Mouse (Mus musculus) left cerebral cortex, postnatal 14 days (tissue): ENCODE data around the gene Lrrc74b. TPM values are rescaled to one million over a fixed set of nuclear protein-coding genes. Genes with fewer than 3 reads are reported as not detected.

ENCODE experiments used
- DNase-seq, 2 experiments: peaks; one replicate each; pipeline ENCODE4 v3.0.0; 2021 to 2022; ENCODE audit warnings: low spot score in 2 of 2, mixed read lengths in 1 of 2
- intact Hi-C: fragments of 180-260 bp; cut with DNase I; formaldehyde crosslinking; loops from one replicate; pipeline ENCODE4 v1.15.1; 2025
- long read RNA-seq, 2 experiments: library from polyadenylated mRNA; stranded (forward); transcript quantifications; one replicate each; pipeline ENCODE4 v2.0.0; 2021
- total RNA-seq, 2 experiments: library from RNA; stranded (reverse); gene quantifications; 2 replicates each; pipeline ENCODE4 v1.2.3; 2021

Gene Lrrc74b
- under 1 TPM; 0.29 to 0.42 TPM for total RNA-seq
- long read RNA-seq, experiment 1, result 0 reads
- long read RNA-seq, experiment 2, result 0 reads

DNA sequence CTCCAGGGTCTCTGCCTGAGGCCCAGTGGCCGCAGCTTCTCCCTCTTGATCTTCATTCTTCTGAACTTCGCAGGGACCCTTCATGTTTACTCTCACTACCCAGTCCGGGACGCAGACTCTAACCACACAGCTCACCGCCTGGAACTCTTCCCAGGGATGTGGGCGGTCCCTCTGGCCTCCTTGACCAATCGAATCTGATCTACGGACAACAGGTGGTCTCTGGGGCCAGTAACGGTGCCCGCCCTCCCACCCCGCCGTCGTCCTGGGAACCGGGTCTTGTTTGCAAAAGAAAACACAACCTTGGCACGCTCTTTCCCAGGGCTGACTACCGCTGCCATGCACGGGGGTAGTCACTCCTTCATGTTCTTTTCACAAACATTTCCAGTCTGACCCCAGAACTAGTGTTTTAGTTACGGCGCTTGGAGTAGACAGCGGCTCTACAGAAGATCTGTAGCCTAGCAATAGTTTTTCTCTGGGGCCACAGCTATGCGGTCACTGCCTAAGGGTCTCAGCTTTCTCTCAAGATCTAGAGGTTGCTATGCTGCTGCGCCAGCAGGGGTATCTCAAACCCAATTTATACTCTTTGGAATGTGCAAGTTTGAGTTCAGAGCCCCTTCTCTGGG, at the start of gene Lrrc74b:
Lrrc74b (minus strand) TSS at position 120 of the 623 bp plus-strand sequence.
- intact Hi-C loops, result no loop called here
- peak in 1 of 2 experiments; percentile 80 for DNase-seq

DNA sequence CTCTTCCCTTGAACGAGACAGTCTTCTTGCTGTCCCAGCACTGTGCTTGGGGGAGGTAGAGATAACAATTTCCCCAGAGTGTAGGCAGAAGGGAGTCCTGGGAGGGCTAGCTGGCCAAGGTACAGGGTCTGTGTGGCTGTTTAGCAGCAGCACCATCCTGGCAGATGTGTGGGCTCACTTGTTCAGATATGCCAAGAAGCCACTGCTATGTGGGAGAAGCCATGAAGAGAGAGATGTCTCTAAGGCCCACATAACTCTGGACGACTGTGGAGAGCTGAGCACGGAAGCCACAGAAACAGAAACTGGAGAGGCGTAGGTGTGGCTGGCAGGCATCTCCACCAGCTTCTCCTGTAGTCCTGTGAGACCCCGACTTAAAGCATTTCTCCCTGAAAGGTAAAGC, 44.6 kb upstream of the Lrrc74b start:
- intact Hi-C loops, result no loop called here
- DNase-seq, result no peak

DNA sequence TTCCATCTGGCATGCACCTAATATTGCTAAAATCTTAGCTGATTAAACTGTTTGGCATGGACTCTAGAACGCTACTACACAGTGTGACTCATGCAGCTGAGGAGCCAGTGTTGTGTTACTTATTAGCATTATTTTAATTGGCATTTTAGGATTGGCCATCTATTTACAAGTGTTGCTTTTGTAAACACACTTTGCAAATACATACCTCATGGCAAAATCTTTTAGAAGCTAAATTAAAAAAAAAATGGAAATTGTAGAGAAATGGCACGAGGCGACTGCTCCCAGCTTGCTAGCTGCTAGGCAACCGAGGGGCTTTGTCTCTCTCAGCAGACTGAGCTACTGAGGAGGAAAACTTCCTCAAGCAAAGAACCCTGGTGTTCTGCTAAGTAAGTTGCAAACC, 43.9 kb upstream of the Lrrc74b start:
- intact Hi-C loops, result no loop called here
- no peak for DNase-seq

DNA sequence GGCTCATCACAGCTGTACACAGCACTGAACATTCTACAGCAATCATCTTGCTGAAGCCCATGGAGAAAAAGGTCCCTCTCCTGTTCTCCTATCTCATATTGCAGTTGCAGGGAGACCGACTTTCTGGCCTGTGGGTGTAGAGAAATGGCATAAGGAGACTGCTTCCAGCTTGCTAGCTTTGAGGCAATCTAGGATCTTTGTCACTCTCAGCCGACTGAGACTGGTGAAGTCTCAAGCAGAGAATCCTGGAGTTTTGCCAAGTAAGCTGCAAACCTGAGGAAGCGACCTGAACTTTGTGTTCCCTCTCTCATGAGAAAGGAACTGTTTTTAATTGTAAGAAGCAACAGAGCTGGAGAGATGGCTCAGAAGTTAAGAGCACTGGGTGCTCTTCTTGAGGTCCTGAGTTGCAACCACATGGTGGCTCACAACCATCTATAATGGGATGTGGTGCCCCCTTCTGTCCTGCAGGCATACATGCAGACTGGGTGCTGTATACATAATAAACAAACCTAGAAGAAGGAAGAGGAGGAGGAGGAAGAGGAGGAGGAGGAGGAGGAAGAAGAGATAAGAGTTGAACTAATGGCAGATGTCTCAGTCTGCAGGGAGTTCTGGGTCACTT, 40.0 kb upstream of the Lrrc74b start:
- intact Hi-C loops, result no loop called here
- DNase-seq, result no peak

DNA sequence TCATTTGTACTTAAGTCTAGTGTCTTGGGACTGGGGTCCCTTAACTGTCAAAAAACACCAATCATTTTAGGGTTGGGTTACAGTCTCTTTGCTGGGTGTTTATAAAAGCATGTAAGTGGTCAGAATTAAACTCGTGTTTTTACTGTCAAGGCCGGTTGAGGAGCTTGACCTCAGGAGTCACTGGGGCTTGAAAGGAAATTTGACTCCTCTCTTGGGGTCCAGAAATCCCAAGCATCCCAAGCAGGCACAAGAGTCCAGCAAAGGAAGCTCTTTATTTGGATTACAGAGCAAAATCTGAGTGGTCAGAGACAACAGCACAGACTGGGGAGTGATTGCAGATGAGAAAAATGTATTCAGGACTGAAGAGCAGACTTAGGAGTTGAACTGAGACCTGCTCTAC, 29.7 kb upstream of the Lrrc74b start:
- intact Hi-C loops, result no loop called here
- DNase-seq, result no peak

DNA sequence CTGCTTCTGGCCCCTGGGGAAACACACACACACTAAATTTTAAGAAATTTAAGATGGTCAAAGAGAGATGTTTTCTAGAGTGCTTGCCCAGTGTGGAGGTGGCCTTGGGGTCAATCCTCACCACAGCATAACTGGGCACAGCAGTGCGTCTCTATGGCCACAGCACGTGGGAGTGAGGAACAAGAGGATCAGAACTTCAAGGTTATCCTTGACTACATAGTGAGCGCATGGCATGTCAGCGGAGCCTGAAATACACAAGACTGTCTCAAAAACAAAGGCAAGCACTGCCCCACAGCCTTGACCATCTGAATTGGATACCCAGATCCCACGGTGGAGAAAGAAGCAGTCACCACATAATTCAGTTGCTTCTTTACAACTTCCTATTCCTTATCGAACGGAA, 23.5 kb upstream of the Lrrc74b start:
- intact Hi-C loops, result no loop called here

DNA sequence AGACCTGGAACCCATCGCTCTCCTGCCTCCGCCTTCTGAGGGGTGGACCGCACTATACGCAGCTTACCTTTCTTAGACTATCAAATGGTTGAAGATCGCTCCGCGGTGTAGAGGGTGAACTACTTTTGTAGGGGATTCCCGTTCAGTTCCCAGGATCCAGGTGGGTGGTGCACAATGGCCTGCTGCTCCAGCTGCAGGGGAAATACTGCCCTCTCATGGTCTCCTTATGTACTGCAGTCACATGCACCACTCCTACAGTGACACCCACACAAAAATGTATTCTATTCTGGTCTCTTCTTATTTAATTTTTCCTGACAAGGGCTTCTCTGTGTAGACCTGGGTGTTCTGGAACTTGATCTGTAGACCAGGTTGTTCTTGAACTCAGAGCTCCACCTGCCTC, 22.0 kb upstream of the Lrrc74b start, which contains the start of gene Slc7a4:
Slc7a4 (minus strand) TSS at position 151 of the 400 bp plus-strand sequence.
- no peak for DNase-seq
- intact Hi-C loops, result no loop called here

More for the DNA sequence above, 23.5 kb upstream of the Lrrc74b start:
- no peak for DNase-seq

DNA sequence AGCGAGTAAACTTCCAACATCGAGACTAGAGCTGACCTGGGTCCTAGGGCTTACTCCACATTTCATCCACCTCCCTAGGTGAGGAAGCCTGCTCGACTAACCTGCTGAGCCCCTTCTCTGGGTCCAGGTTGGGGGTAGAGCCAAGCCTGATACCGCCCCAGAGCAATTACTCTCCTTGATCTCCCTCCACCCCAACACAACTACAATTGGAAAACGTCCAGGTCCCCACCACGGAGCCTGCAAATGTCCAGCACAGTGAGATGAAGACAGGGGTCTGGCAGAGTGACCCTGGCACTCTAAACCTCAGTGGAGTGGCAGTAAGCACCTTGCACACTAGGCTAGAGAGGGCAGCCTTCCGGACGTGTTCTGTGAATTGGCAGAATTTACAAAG, 15.8 kb upstream of the Lrrc74b start:
- intact Hi-C loops, result no loop called here

DNA sequence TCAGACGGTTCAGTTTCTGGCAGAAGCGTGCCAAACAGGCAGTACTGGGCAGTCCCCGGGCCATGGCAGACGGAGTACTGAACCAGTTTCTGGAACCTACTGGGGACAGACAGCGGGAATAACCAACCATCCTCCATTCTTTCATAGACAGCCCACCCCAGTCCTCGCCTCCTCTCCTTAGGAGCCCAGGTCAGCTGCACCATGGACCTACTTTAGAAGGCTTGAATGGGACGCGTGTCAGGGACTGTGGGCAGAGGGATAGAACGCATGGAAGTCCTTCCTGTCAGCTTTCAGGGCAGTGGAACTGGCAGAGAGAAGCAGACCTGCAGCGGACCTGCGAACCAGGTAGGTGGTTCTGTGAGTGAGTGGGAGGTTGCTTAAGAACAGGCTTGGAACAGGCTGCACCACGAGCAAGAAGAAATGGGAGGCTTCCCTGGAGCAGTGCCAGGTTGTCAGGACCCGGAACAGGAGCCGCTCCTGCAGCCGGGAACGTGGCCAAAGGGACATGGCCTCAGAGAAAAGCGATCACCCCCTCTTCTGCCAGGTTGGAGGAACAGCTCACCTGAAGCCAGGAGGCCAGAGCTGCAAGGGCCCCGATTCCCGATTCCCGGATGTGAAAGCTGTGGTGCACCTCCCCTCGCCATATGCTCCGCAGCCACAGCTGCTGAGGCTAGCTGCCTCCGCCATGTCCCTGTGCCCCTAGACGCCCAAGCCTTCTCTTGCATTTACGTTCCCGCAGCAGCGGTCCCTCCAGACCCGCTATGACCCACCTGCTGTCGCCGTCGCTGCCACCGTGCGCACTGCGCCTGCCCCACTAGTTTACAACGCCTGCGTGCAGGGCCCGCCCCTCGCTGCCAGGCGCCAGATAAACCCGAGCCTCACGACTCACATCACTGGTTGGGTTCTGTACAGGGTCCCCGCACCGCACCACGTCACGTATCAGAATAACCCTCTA, 15.1 kb upstream of the Lrrc74b start:
- DNase-seq, result peak; percentile 79 to 83
- intact Hi-C loops, result no loop called here

More for the DNA sequence above, 15.8 kb upstream of the Lrrc74b start:
- DNase-seq, result no peak

DNA sequence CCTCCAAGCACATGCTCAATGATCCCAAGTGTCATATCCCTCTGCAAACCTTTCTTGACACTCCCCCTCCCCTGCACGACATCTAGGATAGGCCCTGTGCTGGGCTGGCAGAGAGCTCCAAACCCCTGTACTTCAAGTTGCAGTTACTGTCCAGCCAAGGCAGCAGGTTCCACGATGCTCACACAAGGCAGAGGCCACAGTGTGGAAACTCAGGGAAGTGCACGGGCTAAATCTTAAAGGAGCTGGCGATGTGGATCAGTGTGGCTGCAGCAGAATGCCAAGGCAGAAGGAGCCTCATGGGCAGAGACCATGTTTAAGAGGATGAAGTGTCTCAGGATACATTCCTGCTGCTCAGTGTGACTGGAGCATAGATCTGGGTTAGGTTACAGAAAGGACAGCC, 5.1 kb upstream of the Lrrc74b start:
- intact Hi-C loops, result no loop called here
- DNase-seq, result no peak

DNA sequence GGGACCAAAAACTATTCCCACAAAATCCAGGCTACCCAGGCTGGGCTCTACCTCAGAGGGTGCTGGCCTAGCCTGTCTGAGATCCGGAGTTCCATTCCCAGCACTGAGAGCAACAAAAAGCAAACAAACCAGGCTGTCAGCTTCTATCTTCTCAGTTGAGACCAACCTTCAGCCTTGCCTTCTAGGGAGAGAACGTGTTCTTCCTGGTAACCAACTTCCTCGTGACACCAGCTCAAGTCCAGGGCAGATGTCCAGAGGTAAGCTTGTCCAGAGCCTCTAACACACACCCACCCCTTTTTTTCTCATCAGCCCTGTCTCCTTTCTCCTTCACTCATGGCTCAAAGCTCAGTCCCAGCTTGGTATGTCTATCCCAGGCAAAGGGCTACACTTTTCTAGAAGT, 3.7 kb upstream of the Lrrc74b start:
- no peak for DNase-seq
- intact Hi-C loops, result no loop called here

DNA sequence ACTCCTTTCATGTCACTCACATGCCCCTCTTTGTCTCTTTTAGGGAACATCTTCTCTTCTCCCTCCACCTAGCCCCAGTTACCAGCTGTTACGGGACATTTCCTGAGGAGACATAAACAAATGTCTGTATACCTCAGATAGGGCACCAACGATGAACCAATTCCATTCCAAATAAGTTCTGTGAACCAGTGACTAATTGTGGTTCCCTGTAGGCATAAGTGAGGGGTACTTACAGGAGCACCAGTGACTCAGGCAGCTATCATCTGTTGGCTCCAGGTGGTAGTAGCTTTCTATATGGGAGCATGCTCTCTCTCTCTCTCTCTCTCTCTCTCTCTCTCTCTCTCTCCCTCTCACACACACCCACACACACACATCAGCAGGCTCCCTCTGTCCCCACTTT, 3.2 kb upstream of the Lrrc74b start:
- DNase-seq, result no peak
- intact Hi-C loops, result no loop called here

DNA sequence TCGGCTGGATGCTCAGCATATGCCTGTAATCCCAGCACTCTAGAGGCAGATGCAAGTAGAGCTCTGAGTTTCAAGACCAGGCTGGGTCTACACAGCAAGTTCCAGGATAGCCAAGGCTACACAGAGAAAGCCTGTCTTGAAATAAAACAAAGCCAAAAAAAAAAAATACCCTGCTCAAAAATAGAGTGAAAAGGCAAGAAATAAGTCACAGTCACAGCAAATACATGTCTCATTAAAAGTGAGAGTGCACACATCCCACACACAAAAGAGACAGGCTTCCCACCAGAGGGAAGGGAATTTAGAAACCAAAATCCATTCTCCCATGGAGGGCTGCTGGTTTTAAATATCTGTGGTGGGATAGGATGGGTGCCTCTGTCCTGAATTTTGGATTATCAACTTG, 2.5 kb upstream of the Lrrc74b start:
- intact Hi-C loops, result loop anchor here (2.0 kb wide), 1 partner anchor 55 kb away; the partner anchor contains the start of gene Smpd4
- DNase-seq, result no peak

DNA sequence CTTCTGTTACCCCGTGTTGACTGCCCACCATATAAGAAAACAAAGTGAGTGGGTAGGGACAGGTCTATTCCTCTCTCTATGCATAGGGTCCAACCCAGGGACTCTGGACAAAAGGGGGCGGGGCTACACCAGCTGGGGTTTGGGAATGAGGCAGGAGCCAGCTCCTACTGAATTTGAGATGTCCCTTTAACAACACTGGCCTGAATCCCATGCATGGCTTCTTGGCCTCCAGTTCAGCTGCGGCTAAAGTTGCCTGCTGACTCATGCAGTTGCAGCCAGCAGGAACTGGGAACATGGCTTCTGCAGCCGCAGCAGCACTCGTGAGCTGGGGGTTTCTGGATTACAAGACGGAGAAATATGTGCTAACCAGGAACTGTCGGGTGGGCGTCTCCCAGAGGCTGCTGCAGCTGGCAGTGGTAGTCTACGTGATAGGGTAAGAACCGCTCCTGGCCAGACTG, 733 bp upstream of the Lrrc74b start, which contains the start of gene P2rx6:
P2rx6 (plus strand) TSS at position 135 of the 458 bp plus-strand sequence.
- intact Hi-C loops, result loop anchor here (2.0 kb wide), 1 partner anchor 57 kb away; the partner anchor contains the start of gene Smpd4
- DNase-seq, result peak; percentile 38 to 70

DNA sequence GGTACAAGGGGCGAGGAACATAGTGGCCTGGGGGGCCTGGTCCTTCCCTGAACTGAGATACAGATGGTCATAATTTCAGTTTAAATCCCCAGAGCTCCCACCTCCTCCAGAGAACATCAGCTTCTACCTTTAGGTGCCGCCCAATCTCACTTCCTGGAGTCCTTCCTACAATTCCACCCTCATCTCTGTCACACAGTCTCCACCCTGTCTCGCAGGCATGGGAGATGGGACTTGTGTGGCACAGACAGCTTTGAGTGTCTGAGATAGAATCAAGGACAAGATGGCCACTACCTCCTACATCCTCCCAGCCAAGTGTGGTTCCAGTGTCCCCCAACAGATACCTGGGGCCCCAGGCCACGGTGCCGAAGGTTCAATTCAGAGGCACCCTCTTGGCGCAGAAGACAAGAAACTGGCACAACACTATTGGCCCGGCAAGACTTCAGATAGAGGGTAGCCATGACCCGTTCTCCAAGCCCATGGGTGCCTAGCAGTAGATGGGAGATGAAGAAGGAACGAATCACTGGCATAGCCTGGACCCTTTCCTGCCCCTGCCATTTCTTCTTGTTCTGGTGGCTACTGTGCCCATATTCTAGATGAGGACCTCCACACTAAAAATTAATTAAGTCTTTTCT, 1.5 kb downstream of the Lrrc74b start:
- DNase-seq, result no peak
- intact Hi-C loops, result loop anchor here (2.0 to 5.0 kb wide), 2 partner anchors 51 to 253 kb away; no protein-coding TSS in a partner anchor

DNA sequence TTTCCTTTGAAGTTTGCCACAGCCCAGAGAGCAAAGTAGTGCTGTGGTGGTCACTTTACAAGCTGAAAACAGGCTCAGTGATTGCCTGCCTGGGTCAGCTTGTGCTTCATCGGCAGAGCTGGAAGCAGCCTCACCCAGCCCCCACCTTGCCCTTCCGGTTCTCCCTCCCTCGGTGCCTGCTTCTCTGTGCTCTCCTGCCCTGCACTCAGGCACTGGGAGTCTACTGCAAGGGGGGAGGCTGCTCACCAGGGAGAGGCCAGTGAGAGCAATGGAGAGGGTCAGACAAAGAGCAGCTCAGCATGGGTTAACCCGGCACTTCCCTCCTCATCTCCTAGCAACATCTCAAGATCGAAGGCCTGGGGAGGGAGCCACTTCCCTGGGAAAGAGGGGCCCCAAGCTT, 2.2 kb downstream of the Lrrc74b start:
- intact Hi-C loops, result loop anchor here (2.0 to 5.0 kb wide), 2 partner anchors 52 to 253 kb away; no protein-coding TSS in a partner anchor
- DNase-seq, result no peak

DNA sequence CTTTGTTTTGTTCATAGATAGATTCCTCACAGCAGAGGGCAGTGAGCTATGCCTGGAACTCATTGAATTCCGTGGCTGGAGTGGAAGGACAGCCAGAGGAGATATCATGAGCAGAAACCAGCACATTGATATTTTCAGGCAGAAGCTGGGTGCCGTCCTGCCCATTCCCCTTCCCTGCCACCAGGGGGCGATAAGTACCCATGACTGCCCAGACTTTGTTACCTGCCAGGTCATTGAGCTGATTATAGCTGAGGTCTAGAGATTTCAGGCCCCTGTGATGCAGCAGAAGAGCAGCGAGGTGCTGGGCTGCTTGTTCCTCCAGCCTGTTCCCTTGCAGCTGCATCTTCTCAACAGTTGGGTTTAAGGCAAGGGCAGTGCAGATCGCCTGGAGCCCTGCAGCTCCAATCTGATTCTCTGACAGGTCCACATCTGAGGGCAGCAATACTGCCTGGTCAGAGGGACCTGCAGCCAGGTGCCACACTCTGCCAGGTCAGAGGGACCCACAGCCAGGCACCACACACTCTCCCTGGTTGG, 3.0 kb downstream of the Lrrc74b start:
- intact Hi-C loops, result loop anchor here (2.0 to 5.0 kb wide), 2 partner anchors 53 to 254 kb away; no protein-coding TSS in a partner anchor
- DNase-seq, result peak; percentile 69 to 81

DNA sequence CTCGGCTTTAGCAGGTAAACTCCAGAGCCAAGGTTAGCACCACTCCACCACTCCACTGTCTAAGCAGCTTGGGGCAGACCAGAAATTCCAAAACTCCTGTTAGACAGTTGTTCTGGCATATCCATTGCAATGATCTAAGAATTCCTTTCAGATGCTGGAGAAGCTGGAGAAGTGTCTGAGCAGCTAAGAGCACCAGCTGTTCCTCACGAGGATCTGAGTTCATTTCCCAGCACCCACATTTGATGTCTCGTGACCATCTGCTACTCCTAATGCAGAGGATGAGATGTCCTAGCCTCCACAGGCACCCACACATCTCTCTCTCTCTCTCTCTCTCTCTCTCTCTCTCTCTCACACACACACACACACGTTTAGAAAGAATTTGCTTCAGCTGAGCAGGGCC, 4.1 kb downstream of the Lrrc74b start:
- DNase-seq, result peak in 1 of 2 experiments; percentile 63
- intact Hi-C loops, result loop anchor here (5.0 kb wide), 1 partner anchor 255 kb away; no protein-coding TSS in a partner anchor

DNA sequence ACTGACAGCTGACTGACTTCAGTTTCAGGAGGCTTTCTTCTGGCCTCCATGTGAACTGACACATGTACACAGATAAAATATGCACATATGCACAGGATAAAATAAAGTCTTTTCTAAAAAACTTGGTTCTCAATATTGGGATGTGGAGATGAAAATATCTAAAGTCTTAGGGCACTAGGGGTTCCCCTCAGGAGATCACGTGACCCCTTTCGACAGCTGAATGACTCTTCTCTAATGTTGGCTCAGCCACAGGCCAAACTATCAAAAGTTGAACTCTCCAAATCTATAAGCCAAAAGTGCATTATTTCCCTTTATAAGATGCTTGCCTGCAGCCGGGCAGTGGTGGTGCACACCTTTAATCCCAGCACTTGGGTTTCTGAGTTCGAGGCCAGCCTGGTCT, 4.9 kb downstream of the Lrrc74b start:
- intact Hi-C loops, result loop anchor here (5.0 kb wide), 1 partner anchor 256 kb away; no protein-coding TSS in a partner anchor
- DNase-seq, result no peak
